Mouse (Mus musculus) fibroblast of lung, adult 2 months (primary cell): Measurements from ENCODE around the gene Pycr2.

Source experiments
- DNase-seq: peaks from one replicate; pipeline ENCODE4 v3.0.0-alpha.2; 2011; ENCODE audit warnings: low read depth

Gene Pycr2

GRCm38 (mm10) chr1:180940776-180941460 is 36.8 kb downstream of the Pycr2 start:
- DNase-seq = no peak

- DNase-seq = no peak
Observed at GRCm38 (mm10) chr1:180941726-180942125, 37.6 kb downstream of the Pycr2 start.

GRCm38 (mm10) chr1:180942166-180943031 is 38.3 kb downstream of the Pycr2 start, which contains the start of gene Tmem63a:
Gene Tmem63a (plus strand): TSS chr1:180942344.
- DNase-seq = no peak

GRCm38 (mm10) chr1:180943032-180943644 is 39.0 kb downstream of the Pycr2 start:
- peak; percentile 74 for DNase-seq

GRCm38 (mm10) chr1:180943896-180944295 is 39.8 kb downstream of the Pycr2 start:
- peak; percentile 75 for DNase-seq

- DNase-seq = no peak
Observed at GRCm38 (mm10) chr1:180944553-180944952, 40.5 kb downstream of the Pycr2 start.

- DNase-seq = peak; percentile 94
Observed at GRCm38 (mm10) chr1:180945001-180945980, 41.2 kb downstream of the Pycr2 start.

GRCm38 (mm10) chr1:180946448-180946847 is 42.4 kb downstream of the Pycr2 start:
- no peak for DNase-seq

- no peak for DNase-seq
Observed at GRCm38 (mm10) chr1:180952085-180952746, 48.1 kb downstream of the Pycr2 start.

- no peak for DNase-seq
Observed at GRCm38 (mm10) chr1:180952808-180953207, 48.7 kb downstream of the Pycr2 start.

GRCm38 (mm10) chr1:180956401-180956800 is 52.3 kb downstream of the Pycr2 start:
- no peak for DNase-seq

- no peak for DNase-seq
Observed at GRCm38 (mm10) chr1:180956973-180957381, 52.9 kb downstream of the Pycr2 start.
